Mouse (Mus musculus) heart, adult 11 months (tissue): ENCODE measurements around the gene Hoxd3.
A peak's percentile ranks its signal among the peaks of the same experiment; 100 is the strongest.

Experiments used
- DNase-seq: peaks from one replicate; pipeline ENCODE4 v3.0.0; 2022

The Hoxd3 gene

DNA sequence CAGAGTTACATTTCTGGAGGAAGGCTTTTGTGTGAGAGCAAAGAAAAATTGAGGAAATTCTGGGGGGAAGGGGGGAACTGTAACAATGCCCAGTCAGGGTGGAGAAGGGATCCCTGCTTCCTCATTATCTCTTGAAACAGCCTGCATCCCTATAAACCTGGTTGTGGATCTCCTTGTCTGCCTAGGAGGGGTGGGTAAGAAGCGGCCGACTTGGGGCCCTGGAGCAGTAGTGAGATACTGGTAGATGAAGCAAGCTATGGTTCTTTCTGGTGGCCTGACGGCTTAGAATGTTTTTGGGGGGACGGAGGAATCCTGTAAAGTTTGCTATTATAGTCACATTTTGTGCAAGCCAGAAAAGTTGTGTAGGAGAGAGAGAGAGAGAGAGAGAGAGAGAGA, 18.3 kb upstream of the Hoxd3 start:
- no peak for DNase-seq

DNA sequence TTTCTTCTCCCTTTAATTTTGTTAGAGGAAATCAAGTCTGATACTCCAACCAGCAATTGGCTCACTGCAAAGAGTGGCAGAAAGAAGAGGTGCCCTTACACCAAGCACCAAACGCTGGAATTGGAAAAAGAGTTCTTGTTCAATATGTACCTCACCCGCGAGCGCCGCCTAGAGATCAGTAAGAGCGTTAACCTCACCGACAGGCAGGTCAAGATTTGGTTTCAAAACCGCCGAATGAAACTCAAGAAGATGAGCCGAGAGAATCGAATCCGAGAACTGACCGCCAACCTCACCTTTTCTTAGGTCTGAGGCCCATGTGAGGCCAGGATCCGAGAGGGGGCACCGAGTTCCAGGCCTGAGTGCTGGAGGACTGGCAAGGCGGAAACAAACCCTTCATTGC, 17.7 kb upstream of the Hoxd3 start:
- DNase-seq: peak; percentile 70

DNA sequence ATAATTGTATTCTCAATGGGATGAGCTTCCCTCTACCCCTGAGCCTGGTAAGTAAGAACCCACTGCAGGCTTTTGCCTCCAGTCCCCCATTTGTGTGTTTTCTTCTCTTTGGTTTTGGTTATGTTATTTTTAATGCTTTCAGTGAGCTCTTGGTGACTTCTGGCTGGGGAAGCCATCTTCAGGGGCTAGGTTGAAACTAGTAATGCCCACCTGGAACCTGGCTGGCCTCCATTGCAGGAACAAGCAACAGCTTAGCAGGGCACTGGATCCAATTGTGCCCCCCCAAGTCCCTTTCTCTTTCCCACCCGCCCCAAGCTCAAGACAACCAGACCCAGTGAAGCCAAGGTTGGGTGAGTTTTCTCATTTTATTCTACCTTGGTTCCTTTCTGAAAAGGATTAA, 16.3 kb upstream of the Hoxd3 start:
- peak; percentile 62 for DNase-seq

DNA sequence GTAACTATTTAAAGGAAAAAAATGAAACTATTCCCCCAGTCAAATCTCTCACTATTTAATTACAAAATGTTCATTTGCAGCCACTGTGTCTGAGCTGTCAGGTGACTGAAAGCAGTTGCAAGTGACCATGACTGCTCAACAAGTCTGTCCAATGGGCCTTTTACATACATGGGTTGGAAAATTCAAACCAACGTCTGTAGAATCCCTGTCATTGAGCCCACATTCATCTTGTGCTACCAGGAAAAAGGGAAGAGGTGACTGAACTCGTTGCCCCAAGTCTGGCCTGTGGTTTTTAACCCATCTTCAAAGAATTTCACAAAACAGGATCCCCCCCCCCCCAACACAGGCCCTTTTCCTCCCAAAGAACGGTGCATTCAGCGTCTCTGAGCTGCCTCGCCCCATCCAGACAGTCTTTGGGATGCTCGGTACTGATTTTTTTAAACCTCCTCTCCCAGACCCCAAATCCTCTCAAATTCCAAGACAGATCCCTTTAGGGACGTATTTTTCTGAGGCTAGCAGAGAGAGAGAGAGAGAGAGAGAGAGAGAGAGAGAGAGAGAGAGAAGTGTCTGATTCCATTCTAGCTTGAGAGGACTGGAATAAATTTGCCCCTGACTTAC, 15.8 kb upstream of the Hoxd3 start:
- peak; percentile 62 for DNase-seq

DNA sequence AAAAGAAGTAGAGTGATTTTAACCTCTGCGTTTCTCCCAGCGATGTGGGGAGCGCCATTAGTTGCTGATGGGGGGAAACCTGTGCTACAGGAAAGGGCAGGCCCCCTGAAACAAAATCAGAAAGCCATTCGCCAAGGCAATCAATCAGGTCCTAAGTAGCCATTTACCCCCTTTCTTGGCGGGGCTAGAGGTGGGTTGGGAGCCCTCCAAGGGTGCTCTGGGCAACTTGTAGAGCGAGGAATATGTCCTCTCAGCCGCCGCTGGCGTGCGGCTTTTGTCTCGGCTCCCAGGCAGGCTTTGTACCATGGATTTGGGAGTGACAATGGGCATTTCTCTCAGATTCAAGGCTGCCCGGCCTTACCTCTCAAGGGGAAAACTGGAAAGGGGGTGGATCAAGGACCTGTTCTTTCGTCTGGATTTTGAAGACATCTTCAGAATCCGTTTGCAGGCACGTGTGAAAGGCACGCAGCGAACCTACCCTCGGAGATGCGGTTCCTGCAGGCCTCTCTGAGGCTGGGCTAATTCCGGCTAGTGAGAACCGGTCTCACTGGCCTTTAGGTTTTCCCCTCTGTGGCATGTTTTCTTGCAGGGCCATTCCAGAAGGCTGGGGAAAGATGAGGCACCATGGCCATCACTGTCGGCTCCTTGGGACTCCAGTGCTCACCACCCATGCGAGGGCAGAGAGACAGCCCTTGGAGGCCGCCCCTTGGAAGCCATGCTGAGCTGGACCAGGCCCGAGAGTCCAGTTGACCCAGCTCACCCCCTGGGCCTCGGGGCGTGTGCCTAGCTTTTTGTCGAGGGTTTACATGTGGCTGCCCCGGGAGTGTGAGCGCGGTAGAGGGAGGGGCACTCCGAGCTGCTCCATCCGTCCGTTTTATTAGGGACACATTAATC, 15.0 kb upstream of the Hoxd3 start:
- DNase-seq: peak; percentile 89

DNA sequence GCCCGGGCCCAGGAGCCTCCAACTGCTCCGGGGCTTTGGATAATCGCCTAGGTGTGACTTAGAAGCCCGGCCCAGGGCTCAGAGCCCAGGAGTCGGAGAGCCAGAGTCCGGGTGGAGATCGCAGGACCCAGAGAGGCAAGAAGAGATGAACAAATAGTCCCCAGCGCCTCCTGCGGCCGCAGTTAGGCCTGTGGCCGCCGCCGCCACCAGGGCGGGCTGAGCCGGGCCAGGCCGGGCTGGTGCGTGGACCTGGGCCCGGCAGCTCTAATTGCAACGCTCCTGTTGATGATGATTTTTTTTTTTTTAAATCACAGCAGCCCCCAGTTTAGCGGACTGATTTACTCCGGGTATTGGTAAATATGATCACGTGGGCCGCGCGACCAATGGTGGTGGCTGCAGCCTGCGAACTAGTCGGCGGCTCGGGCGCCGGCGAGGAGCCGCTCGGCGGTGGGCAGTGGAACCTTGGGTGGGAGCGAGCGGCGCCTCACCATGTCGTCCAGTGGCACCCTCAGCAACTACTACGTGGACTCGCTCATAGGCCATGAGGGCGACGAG, 14.1 kb upstream of the Hoxd3 start, which contains the start of gene Hoxd9:
Hoxd9 (plus strand) TSS at position 161 of the 555 bp plus-strand sequence.
- DNase-seq: peak; percentile 98

DNA sequence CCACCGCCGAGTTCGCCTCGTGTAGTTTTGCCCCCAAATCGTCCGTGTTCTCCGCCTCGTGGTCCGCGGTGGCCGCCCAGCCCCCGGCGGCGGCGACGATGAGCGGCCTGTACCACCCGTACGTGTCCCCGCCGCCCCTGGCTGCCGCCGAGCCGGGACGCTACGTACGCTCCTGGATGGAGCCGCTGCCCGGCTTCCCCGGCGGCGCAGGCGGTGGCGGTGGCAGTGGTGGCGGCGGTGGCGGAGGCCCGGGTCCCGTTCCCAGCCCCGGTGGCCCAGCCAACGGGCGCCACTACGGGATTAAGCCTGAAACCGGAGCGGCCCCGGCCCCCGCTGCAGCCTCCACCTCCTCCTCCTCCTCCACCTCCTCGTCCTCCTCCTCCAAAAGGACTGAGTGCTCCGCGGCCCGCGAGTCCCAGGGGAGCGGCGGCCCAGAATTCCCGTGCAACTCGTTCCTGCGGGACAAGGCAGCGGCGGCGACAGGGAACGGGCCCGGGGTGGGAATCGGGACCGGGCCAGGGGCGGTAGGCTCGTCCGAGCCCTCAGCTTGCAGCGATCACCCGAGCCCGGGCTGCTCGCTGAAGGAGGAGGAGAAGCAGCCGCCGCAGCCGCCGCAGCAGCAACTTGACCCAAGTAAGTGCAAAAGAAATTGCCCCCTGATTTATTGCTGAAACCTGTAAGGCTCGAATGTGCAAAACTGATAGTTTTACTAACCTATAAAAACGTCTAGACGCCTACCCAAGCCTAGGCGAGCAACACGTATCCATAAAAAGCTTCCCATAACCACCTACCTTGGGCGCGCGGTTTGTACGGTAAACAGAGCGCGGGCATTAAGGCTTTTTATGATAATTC, 13.3 kb upstream of the Hoxd3 start:
- DNase-seq: peak; percentile 86

DNA sequence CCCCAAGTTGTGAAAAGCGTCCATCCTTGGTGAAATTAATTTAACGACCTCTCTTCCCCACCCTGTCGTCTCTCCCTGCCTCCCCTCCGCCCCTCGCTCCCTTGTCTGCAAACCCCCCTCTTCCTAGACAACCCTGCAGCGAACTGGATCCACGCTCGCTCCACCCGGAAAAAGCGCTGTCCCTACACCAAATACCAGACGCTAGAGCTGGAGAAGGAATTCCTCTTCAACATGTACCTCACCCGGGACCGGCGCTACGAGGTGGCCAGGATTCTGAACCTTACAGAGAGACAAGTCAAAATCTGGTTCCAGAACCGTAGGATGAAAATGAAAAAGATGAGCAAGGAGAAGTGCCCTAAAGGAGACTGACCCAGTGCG, 12.7 kb upstream of the Hoxd3 start:
- peak; percentile 79 for DNase-seq

DNA sequence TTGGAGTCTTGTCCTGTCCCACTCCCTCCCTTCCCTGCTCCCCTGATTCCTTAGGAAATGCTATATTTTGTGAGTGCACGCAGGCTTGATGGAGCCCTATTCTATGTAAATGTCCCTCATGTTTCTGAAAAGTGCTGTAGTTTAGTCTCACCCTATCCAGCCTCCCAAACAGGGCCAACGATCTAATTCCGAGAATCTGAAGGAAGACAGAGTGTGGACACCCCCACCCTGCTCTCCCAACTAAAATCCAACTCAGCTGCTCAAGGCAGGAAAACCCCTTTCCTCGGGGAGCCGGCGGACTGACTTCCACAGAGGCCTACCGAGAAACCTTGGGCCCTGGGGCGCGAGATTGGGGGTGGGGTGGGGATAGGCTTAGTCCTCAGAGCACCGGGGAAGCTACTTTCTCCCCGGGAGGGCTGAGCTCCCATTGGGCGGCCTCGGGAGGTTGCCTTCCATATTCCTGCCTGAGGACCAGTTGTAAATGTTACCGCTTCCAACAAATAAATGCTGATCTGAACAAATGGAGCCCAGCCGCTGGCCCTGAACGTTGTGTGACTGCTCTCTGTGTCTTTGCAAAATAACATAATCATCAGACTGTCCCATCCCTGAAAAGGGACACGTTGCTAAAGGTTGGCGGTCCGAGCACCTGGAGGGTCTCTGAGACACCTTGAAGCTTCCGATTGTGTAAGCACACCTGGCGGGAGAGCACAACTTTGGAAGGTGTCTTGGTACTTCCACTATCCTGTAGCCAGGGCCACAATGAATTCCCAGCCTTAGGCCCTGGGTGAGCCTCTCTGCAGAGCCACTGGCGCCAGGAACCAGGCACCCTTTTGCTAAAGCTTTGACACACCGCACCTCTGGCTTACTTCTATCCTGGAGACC, 11.8 kb upstream of the Hoxd3 start:
- DNase-seq: peak; percentile 76

DNA sequence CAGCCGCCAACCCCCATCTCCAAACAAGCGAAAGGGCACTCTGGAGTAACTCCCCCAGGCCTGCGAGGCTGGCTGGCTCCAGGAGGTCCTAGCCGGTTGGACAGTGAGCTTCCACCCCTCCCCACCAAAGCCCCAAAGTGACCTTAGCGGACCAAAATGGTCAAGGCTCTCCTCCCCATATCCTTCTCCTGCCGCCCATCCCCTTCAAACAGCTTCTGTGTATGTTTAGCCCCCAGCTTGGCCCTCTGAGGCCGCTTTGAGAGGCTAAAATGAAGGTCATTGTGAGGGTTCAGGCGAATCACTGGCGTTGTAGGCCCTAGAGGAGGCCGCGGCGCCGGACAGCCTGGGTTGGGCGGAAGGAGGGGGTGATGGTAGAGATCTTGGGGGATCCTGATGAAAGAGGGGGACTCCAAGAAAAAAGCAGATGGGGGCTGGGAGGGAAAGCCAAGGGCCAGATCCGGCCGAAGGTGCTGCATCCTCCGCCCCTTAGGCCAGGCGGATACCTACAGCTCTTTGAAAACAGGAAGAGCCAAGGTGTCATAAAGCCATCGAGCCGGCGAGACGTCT, 11.1 kb upstream of the Hoxd3 start:
- peak; percentile 89 for DNase-seq

DNA sequence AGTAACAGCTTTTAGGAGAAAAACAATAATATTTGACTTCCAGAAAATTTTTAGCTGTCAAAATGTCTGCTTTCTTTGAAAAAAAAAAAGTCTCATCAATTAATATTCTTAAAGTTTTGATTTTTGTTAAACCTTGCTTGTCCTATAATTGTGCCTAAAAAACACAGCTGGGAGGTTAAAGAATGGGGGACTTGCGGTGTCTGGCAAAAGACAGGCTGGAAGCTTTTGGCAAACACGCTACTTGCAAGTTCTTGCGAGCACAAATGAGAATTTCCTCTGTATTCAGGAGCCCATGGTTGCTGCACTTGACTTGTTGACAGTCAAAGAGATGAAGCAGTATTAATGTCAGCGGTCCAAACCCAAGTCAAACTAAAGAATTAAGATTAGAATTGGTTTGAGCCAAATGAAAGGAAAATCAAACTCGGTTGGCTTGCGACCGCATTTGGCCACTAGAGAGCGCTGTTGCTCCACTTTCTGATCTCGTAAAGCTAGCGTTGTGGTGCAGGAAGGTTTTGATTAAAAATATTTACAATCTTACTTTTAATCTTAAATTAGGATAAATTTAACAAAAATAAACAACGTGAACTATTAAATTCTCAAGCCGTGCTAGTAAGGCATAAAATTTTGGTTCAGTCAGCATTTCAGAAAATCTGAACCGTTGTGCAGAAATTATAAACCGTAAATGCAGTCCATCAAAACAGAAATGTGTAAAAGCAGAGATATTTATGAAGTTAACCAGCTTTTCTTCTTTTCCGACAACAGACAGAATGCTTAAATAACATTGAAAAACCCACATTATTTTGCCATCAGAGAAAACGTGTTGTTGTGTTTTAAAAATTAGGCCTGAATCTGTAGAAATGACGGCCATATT, 9.5 kb upstream of the Hoxd3 start:
- DNase-seq: peak; percentile 84

DNA sequence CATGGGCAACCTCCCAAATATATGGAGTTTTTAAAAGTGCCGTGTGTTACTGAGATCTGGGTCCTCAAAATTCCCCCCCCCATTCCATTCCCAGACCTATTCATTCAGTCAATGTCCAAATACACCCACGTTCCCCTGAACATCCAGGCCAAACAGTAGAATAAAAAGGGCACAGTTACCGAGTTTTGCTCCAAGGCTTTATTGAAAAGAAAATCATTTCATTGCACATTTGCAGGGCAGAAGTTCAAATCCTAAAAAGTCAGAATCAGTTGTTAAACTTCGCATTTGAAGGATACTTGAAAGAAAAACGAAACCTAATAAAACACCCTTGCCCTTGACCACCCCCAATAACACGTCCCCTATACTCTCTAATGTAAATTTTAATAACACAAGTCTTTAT, 8.9 kb upstream of the Hoxd3 start:
- no peak for DNase-seq

DNA sequence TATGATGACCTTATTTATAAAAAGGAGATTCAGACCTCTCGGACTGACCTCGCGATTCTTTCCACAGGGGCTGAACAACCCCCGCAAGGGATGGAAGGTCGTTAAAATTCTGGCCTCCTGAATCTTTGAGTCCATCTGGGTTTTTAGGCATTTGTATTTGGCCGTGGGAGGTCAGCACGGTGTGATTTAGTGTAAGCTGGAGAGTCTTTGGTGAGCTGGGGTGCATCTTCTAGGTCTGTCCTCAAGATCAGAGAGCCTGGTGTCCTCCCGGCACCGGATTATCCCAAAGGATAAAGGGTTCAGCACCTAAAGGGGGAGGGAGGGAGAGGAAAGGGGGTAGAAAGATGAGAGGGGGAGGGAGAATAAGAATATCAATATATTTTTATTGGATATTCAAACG, 8.4 kb upstream of the Hoxd3 start:
- DNase-seq: no peak

DNA sequence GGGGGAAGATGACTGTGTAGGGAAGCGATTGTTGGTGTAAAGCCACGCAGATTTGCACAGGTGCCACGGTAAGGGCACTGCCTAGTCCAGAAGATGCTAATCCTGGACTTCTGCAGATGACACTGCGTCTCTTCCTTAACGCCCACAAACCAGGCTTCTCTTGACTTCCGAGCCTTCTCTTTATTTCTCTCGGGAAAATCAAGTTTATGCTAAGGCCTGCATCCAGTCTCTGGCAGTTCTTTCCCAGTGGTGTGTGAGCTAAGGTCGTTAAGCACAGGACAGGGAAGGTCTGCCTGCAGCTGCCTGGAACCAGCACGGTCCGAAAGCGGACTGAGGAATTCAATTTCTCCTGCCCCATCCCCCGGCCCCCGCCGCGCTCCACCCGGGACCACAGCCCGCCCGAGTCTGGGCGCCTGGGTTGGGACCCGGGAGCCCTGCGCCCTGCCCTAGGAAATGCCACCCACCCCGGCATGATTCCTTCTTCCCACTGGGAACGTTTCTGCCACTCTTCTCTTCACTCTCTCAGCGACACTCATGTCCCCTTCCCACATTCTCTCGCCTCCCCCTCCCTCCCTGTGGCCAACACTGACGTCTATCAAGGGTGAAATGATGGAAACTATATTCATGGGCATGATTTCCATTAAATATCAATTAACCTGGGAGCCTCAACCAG, 7.9 kb upstream of the Hoxd3 start:
- peak; percentile 82 for DNase-seq

DNA sequence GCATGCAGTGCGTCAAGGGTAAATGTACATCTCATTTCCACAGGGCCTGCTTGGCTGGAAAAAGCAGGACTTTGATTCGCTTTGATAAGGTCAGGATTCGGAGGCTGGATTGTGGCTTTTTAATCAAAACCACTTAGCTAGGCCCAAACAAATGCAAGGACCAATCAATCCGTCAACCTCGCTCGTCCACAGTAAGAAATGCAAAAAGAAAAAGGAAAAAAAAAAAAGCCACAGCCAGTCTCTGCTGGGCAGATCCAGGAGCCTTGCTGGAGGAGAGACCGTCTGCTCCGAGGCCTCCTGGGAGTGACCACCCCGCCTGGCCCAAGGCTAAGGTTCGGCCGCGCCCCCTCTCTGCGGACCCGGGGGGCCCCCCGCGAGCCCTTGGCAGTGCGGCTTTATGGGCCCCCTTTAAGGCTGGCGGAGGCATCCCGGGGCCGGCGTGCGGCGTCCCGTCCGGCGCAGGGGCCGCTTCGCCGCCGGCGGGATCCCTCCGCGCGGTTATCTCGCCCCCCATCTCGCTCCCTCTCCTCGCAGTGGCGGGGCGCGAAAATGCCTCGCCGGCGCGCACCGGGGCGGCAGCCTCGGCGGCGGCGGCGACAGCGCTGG, 7.2 kb upstream of the Hoxd3 start, which contains the start of gene Hoxd8:
Hoxd8 (plus strand) TSS at position 223 of the 606 bp plus-strand sequence.
- no peak for DNase-seq

DNA sequence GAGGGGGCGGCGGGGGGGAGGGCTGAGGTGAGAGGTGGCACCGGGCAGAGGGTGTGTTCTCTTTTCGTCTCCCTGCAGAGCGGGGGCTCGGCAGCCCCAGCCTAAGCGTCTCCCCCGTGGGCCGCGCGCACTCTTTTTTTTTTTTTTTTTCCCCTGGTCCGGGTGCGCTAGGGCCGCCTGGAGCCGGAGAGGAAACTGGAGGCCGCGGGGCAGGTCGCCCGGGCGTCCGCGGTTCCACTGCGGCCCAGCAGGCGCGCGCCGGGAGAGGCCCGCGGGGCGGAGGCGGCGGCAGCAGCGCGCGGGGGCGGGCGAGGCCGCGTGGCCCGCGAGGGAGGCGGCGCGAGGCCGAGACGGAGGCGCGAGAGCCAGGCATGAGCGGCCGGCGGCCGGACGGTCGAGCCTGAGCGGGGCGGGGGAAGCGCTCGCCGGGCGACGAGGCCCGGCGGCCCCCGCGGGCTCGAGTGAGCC, 6.7 kb upstream of the Hoxd3 start:
- peak; percentile 94 for DNase-seq

DNA sequence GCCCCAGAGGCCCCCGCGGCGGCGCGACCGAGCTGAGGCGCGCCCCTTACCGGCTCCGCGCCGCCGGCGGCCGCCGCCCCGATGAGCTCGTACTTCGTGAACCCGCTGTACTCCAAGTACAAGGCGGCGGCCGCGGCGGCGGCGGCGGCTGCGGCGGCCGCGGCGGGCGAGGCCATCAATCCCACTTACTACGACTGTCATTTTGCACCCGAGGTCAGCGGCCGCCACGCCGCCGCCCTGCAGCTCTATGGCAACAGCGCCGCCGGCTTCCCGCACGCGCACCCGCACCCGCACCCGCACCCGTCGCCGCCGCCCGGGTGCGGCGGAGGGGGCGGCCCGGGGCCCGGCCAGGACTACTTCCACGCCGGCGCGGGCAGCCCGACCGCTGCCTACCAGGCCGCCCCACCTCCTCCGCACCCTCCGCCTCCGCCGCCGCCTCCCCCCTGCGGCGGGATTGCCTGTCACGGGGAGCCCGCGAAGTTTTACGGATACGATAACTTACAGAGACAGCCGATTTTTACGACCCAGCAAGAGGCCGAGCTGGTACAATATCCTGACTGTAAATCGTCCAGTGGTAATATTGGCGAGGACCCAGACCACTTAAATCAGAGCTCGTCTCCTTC, 6.1 kb upstream of the Hoxd3 start:
- DNase-seq: peak; percentile 92

DNA sequence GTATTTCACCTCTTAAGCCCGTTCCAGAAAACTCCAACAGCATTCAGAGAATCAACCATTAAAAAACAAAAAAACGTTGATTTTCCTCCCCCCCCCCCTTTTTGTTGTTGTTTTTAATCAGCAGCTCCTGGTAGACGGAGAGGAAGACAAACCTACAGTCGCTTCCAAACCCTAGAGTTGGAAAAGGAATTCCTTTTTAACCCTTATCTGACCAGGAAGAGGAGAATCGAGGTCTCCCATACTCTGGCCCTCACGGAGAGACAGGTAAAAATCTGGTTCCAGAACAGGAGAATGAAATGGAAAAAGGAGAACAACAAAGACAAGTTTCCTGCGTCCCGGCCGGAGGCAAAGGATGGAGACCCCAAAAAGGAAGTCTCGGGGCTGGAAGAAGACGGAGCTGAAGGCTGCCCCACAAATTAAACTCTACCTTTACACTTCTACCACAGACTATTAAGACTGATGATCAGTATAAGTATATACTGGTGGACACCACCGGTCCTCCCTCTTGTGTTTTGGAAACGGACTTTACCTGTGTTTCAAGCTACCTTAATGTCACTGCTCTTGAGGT, 5.2 kb upstream of the Hoxd3 start:
- peak; percentile 61 for DNase-seq

DNA sequence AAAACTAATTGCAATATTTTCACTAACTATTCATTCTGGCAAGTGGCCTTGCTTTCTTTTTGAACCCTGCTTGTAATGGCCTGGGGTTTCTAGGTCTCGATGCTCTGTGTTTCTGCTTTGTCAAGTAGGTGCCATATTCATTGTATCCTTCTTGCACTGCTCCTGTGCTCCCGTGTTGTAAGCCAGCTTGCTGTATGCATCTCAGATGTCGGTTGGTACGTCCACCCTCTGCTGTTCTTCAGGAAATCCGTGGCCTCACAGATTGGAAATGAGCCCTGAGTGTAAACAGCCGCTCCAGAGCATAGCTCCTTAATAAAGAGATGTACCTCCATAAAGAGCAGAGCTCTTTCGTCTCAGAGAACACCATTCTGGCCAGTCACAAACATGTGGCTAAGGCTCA, 4.1 kb upstream of the Hoxd3 start:
- peak; percentile 81 for DNase-seq
